Mouse (Mus musculus) myocyte (in vitro differentiated cells): ENCODE data around the gene Apba3.

Source experiments
- E2F4 ChIP-seq: IDR thresholded peaks from one replicate; pipeline ENCODE4 v1.6.1; 2011; ENCODE audit warnings: mild to moderate bottlenecking, control low read depth, moderate library complexity; ENCODE audit not compliant: insufficient read depth
- POLR2A ChIP-seq: IDR thresholded peaks from one replicate; pipeline ENCODE4 v1.6.1; 2011; ENCODE audit warnings: low read depth, mild to moderate bottlenecking, control low read depth, moderate library complexity; ENCODE audit not compliant: insufficient read length
- POLR2AphosphoS2 ChIP-seq: IDR thresholded peaks from one replicate; pipeline ENCODE4 v1.6.1; 2011; ENCODE audit warnings: low read depth, control low read depth; ENCODE audit not compliant: insufficient read length
- REST ChIP-seq: IDR thresholded peaks from one replicate; pipeline ENCODE4 v1.6.1; 2011; ENCODE audit warnings: mild to moderate bottlenecking, control low read depth, moderate library complexity; ENCODE audit not compliant: insufficient read depth, insufficient read length
- TCF12 ChIP-seq: IDR thresholded peaks from one replicate; pipeline ENCODE4 v1.6.1; 2011; ENCODE audit warnings: mild to moderate bottlenecking, control low read depth; ENCODE audit not compliant: poor library complexity, insufficient read depth, severe bottlenecking

DNA sequence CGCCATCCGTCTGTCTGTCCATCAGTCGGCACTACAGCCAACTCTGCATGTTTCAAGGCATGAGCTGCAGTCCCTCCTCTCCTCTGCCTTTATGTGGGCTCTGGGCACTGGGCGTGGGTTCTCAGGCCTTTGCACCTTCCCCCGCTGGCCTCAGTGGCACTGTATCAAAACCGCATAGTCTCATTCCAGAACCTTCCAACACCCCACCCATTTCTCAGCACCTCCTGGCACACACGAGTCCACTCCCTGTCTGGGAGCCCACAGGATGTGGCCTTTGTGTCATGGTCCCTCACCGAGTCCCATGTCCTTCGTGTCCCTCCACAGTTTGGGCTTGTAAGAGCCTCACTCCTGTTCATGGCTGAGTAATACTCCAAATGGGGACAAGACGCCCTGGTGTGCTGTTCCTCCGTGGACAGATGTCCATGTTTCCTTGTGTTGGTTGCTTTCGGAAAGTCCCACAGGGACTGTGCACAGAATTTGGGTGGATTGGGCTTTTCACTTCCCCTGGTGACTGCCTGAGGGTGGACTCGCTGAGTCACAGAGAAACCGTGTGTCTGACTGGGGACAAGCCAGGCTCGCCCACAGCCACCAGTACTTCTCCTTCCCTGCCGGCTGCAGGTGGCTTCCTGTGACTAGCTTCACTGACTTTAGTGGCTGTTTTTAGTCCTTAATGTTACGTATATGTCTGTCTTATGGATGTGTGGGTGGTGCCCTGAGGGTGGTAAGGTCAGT lies 31.8 kb downstream of the Apba3 start:
- TF ChIP-seq TCF12 (no peak), POLR2A (no peak), REST (no peak), POLR2AphosphoS2 (no peak), E2F4 (no peak)
